Mouse (Mus musculus) embryo, embryonic 9.5 days (tissue): ENCODE data around the gene Lats1.
A peak's percentile ranks its signal among the peaks of the same experiment; 100 is the strongest.

Experiments used
- DNase-seq: peaks from one replicate; pipeline ENCODE4 v3.0.0-alpha.2; 2017; ENCODE audit errors: extremely low spot score

The Lats1 gene

DNA sequence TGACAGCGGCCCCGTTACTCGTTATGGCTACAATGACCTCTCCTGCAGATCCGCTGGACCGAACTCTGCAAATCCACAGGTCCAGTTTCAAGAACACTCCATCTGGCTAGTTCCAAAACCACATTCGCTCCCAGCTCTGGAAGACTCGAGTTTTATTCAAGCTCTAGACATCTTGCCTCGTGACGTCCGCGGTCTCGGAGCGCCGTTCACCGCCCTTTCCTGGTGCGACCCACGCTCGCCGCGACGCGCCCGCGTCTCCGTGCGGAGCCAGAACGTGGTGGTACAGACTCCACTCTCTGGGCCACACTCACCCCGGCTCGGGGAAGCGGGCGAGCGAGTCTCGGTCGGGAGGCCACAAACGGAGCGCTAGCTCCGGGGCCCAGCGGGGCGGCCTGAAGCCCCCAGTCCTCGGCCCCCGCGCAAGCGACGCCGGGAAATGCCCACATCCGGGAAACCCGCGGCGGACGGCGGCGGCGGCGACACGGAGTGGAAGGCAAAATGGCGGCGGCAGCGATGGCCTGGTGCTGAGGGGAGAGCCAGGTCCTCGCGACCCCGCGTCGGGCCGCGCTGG is at the start of gene Lats1, which contains the start of gene Pcmt1:
TSS of gene Lats1 (plus strand) at position 484 of the 571 bp plus-strand sequence.
TSS of gene Pcmt1 (minus strand) at position 406 of the 571 bp plus-strand sequence.
- DNase-seq = peak; percentile 90

- DNase-seq = no peak
These were observed 40.6 kb upstream of the Lats1 start for GRCm38 (mm10) chr10:7640366-7640765.

GRCm38 (mm10) chr10:7645911-7646310 is 35.1 kb upstream of the Lats1 start:
- DNase-seq = no peak

GRCm38 (mm10) chr10:7649059-7649458 is 32.0 kb upstream of the Lats1 start:
- no peak for DNase-seq

DNA sequence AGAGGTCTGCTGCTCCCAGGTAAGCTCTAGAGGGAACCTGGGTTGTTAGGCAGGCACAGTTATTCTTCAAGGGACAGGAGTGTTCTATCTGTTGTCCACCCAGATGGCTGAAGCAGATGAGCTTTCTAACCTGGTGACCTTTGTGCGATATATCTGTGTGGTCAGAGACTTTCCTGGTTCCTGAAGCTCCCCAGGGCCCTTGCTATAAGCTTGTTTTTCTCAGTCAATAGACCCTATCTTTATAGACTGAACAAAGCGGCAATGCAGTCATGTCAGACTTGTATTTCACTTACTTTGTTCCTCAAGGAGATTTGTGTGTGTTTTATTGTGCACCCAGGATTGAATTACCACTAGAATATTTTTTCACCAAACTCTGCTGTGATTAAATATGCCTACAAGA is 30.0 kb upstream of the Lats1 start:
- DNase-seq = no peak

- peak; percentile 85 for DNase-seq
These were observed 18.4 kb upstream of the Lats1 start for GRCm38 (mm10) chr10:7662471-7663141.

DNA sequence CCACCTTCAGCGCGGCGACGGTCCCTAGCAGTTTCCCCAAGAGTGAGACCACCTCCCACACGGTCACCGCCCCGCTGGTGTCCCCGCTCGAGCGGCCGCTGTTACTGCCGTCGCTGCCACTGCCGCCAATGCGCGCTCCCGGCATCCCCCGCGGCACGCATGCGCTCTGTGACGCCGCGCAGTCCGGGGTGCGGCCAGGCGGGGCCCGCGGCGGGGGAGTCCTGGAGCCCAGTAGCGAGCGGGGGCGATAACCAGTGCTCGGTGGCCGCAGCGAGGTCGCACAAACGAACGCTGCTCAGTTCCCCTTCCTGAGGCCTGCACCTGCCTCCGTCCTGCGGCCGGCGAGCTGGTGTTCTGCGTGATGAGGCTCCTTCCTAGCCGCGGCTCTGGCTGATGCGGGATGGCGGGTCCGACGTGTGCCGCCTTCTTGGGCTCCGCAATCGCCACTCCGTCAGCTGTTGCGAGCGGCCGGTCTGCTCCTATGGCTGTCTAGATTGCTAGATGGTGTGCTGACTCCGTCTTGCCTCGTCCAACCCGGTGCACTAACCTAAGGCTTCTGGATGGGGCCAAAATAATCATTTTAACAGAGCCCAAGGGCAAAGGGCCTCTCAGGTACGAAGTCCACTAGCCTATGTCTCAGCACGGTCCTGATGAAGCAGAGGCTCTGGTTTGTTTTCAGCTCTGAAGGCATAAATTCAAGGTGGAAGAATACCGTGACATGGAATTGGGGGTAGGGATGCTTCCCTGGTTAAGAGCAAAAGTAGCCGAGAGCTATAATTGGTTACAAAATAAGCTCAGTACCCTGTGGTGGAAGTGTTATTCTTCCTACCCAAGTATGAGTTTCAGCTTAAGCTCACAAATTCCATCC is 17.6 kb upstream of the Lats1 start:
- peak; percentile 91 for DNase-seq

- no peak for DNase-seq
These were observed 16.9 kb upstream of the Lats1 start for GRCm38 (mm10) chr10:7664027-7664526.

GRCm38 (mm10) chr10:7664889-7665288 is 16.1 kb upstream of the Lats1 start:
- no peak for DNase-seq

DNA sequence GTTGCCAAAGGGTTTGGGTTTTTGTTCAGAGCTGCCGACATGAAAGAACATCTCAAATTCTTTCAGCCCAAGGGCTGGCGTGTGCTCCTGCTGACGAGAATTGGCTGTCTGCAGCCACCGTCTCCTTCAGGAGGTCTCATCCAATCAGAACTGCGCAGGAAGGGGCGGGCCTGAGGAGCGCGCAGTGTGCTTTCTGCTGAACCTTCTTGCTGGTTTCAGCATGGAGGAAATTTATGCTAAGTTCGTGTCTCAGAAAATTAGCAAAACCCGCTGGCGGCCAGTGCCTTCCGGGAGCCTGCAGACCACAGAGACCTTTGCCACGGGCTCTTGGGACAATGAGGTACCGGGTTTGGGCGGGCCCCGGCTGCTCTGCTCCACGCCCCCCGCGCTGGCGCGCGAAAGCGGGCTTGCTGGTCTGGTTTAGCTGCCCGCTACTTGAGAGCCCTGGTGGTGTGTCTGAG is 13.6 kb upstream of the Lats1 start, which contains the start of gene Nup43:
TSS of gene Nup43 (plus strand) at position 162 of the 461 bp plus-strand sequence.
- peak; percentile 87 for DNase-seq

GRCm38 (mm10) chr10:7673673-7674072 is 7.3 kb upstream of the Lats1 start:
- DNase-seq = no peak

DNA sequence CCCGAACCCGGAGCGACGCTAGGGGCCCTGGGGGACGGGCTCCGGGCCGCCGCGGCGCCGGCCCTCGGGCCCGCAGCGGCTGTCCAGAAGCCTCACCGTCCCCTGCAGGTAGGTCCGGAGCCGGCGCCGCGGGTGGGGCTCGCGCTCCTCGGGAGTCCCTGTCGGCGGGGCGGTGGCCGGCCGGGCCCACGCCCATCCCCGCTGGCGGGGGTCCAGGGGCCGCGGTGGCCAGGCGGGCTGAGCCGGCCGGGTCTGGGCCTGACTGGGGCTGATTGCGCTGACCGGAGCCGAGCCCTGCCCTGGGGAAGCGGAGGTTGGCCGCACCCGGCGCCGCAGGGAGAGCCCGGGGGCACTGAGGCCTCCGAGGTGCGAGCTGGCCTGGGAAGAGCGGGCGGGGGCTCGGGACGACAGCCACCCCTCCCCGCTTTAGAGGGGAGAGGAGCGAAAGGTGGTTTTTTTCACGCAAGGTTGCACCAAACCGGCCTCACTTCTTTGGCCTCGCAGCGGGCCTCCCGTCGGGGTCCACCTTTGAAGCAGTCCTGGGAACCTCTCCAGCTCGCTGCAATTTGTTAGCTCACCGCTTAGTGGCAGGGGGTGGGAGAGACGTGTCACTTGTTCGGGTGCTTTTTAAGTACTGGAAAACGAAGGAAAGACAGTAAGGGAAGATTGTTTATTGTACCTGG is 470 bp downstream of the Lats1 start:
- DNase-seq = peak; percentile 85

DNA sequence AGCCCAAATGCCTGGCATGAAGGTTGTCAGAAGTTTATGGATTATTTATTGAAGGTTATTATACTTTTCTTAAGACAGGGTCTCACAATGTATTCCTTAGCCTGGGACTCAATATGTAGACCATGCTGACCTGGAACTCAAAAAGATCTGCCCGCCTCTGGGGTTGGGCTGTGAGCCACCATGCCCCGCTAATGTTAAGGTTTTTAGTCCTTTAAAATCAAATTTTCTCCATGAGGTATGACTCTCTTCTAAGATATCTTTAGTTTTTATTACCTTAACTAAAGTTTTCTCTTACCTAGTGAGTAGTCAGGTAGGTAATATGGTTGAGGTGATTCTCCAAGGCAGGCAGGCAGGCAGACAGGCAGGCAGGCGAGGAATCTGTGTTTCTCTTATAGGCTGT is 1.2 kb downstream of the Lats1 start:
- DNase-seq = no peak

- no peak for DNase-seq
These were observed 5.9 kb downstream of the Lats1 start for GRCm38 (mm10) chr10:7686902-7687301.

GRCm38 (mm10) chr10:7695286-7695685 is 14.3 kb downstream of the Lats1 start:
- no peak for DNase-seq

DNA sequence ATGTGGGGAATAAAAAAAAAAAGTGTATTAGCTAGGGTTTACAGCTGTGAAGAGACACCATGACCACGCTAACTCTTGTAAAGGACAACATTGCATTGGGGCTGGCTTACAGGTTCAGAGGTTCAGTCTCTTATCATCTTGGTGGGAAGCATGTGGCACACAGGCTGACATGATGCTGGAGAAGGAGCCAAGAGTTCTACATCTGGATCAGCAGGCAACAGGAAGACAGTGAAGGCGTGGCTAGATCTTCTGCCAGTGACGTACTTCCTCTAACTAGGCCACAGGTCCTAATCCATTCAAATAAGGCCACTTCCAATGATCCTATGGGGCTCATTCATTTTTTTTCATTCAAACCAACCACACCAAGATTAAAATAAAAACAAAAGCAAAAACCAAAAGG is 19.1 kb downstream of the Lats1 start:
- DNase-seq = no peak

DNA sequence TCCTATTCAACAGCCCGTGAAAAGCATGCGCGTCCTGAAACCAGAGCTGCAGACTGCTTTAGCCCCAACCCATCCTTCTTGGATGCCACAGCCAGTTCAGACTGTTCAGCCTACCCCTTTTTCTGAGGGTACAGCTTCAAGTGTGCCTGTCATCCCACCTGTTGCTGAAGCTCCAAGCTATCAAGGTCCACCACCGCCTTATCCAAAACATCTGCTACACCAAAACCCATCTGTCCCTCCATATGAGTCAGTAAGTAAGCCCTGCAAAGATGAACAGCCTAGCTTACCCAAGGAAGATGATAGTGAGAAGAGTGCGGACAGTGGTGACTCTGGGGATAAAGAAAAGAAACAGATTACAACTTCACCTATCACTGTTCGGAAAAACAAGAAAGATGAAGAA is 21.6 kb downstream of the Lats1 start:
- DNase-seq = no peak

- DNase-seq = no peak
These were observed 29.1 kb downstream of the Lats1 start for GRCm38 (mm10) chr10:7710121-7710520.

GRCm38 (mm10) chr10:7712506-7712905 is 31.5 kb downstream of the Lats1 start:
- no peak for DNase-seq

- DNase-seq = no peak
These were observed 34.0 kb downstream of the Lats1 start for GRCm38 (mm10) chr10:7715056-7715455.

- DNase-seq = peak; percentile 95
These were observed 44.9 kb downstream of the Lats1 start, which contains the start of gene Katna1 for GRCm38 (mm10) chr10:7725751-7726500. Katna1 (plus strand) TSS chr10:7726000.
